Mouse (Mus musculus) telencephalon, adult 2 months (tissue): ENCODE measurements around the gene Anp32b.
A peak's percentile ranks its signal among the peaks of the same experiment; 100 is the strongest.

Experiments
- DNase-seq: peaks from one replicate; pipeline ENCODE4 v3.0.0-alpha.2; 2011; ENCODE audit warnings: low read depth, low spot score

Gene Anp32b

DNA sequence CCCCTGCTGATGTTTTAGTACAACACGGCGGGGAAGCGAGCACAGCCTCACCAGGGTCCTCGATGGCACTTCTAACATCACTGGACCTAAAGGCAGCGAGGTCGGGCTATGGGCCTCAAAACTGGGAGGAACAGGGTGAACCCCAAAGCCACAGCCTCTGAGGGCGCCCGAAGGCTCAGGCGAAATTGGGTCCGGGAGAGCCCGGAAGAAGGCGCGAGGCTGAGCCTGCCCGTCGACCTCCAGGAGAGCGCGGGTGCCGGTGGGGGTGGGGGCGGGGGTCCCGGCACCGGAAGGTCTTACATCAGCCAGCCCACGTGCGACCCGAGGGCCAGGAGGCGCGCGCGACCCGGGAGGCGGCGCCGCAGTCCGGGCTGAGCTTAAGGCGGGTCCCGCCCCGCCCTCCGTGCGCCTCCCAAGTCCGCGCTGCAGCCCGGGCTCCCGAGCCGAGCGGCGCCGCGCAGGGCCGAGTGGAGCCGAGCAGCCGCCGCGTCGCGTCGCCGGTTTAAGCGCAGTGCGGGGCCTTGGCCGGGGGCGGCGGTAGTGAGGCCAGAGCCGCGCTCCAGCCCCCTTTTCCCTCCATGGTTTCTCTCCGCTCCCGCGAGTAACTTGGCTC is at the start of gene Anp32b:
Gene Anp32b (plus strand): TSS at position 384 of the 613 bp plus-strand sequence.
- peak; percentile 84 for DNase-seq

- DNase-seq = no peak
Observed at GRCm38 (mm10) chr4:46404042-46404795, 46.5 kb upstream of the Anp32b start.

GRCm38 (mm10) chr4:46406966-46407703 is 43.6 kb upstream of the Anp32b start:
- DNase-seq = no peak

GRCm38 (mm10) chr4:46410677-46411076 is 40.0 kb upstream of the Anp32b start:
- no peak for DNase-seq

- DNase-seq = no peak
Observed at GRCm38 (mm10) chr4:46411489-46411888, 39.2 kb upstream of the Anp32b start.

GRCm38 (mm10) chr4:46412113-46412512 is 38.6 kb upstream of the Anp32b start:
- DNase-seq = no peak

GRCm38 (mm10) chr4:46413406-46413805 is 37.3 kb upstream of the Anp32b start, which contains the start of gene Hemgn:
Gene Hemgn (minus strand): TSS chr4:46413506.
- no peak for DNase-seq

DNA sequence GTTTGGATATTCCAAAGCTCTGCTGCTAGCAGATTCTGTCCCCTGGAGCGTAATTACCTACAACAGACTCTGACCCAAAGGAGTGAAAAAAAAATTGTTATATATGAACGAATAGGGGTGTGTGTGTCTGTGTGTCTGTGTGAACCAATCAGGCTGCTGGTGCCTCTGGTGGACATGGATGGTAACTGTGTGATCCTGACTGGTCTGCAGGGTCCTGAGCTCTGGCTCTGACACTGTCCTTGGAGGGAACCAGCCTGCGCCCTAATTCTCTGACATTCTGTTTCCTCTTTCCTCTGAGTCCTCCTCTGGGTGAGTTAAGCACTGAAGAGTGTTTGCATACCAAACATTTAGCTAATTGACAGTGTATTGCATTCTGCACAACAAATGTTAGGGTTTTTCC is 33.2 kb upstream of the Anp32b start:
- no peak for DNase-seq

GRCm38 (mm10) chr4:46418851-46419250 is 31.9 kb upstream of the Anp32b start:
- DNase-seq = no peak

DNA sequence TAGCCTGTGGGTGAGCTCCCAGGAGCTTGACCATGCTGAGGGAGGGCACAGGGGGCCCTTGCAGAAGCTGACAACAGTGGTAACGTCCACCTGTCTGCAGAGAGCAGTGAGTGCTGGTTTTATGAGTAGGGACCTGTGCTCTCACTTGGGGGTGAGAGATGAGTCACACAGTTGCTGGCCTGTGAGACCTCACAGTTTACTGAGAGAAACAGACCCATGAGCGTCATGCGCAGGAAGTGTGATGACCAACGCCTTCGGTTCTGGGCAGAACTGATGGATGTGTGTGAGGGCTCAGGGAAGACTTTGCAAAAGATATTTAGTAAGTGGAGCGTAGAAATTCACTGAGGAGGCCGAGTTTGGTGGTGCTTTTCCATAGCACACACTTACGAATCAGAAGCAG is 28.1 kb upstream of the Anp32b start:
- no peak for DNase-seq

- DNase-seq = peak; percentile 43
Observed at GRCm38 (mm10) chr4:46428903-46429499, 21.7 kb upstream of the Anp32b start.

- DNase-seq = no peak
Observed at GRCm38 (mm10) chr4:46432339-46433036, 18.2 kb upstream of the Anp32b start.

- DNase-seq = no peak
Observed at GRCm38 (mm10) chr4:46442501-46442900, 8.2 kb upstream of the Anp32b start.

DNA sequence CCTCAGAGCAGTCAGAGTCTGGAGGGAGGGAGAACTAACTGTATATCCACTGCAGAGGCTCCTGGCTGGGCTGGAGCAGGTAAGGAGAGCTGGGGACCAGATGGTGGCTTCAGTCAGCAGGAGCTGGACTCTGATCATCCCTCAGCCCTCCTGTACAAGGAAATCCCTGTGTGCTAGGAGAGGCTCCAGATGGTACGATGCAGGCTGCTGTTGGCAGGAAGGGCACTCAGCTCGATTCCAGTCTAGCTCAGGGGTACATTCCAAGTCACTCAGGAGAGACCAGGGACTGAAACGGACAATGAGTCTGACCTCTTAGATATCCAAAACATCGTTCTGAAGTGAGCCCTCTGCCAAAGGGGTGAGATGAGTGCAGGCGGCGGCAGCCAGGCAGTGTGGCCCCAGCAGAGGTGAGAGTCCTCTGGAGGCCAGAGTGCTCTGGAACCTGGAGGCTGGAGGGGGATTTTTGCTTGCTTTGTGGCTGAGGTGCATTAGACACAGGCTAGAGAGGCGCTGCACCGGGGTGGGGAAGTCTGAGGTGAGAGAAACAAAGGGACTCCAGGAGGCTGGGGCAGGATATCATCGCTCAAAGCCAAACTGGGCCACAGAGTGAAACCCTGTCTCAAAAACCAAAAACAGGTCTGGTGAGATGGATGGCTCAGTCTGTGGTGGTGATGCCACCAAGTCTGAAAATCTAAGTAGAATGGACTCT is 5.3 kb upstream of the Anp32b start:
- no peak for DNase-seq

DNA sequence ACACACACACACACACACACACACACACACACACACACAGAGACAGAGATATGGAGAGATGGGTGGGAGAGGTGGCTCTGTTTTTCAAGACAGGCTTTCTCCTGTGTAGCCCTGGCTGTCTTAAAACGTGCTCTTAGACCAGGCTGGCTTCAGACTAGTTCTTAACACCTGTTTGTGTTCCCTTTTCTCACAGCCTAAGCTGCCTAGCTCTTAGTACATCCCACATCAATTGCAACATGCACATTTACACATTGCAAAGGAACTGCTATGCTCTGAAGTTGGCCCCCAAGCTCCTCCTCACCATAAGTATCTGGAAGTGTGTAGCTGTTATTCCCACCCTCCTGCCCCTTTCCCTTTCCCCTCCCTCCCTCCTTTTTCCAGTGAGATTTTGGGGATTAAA is 3.2 kb upstream of the Anp32b start:
- no peak for DNase-seq

GRCm38 (mm10) chr4:46448886-46449285 is 1.8 kb upstream of the Anp32b start:
- DNase-seq = no peak

DNA sequence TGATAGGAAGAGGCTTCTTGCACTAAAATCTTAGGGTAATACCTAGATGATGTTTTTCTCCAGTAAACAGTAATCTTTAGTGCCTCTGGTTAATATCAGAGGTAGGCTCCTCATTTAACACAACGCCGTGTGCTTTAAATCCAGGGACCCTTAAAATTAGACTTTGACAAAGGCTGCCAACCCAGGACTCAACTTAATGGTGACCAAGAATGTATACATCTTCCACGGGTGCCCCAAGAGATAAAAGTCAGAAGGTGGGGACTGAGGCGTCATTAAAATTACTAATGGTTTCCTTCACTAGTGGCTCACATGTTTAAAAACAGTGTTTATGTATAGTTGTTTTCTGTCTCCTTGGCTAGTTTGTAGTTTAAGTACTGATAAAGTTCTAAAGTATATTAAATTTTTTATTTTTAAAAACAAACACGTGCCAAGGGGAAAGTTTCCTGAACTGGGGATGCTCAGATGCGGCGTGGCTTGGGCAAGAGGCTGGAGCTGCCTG is 633 bp upstream of the Anp32b start:
- DNase-seq = no peak

DNA sequence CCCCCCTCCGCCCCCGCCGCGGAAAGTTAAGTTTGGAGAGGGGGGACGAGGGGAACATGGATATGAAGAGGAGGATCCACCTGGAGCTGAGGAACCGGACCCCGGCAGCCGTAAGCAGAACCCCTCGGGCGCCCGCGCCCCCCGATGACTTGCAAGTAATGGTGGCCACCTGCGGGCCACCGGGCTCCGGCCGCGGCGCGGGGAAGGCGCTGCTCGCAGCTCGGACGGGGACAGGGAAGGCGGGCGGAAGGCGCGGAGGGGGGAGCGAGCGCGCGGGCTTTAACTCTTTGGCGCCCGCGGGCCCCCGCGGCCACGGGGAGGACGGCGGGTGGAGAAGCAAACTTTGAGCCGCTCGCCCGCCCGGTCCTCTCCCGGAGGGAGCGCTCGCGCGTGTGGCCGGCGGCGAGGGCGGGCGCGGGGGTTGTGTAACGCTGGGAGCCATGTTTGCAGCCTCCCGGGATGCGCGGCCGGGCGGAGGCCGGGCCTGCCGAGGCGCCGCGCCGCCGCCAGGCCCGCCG is 597 bp downstream of the Anp32b start:
- no peak for DNase-seq

GRCm38 (mm10) chr4:46451758-46452480 is 1.2 kb downstream of the Anp32b start:
- no peak for DNase-seq

DNA sequence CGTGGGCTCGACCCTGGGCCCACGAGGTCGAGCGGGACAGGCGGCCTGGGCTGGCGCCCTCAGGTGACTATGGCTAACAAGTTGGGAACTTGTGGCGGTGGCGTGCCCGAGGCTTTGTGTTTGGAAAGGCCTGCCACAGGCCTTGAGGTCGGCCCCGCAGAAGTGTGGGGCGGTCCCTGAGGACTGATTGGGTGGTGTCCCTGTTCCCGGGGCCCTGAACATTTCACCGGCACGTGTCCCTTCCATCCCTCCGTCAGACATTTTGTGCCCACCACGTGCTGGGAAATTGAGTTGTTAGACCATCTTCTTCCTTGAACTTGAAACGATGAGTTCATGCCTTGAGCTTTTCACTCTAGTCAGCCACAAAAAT is 1.8 kb downstream of the Anp32b start:
- DNase-seq = no peak
